Mouse (Mus musculus) heart, embryonic 16.5 days (tissue): ENCODE data around the gene Fat3. TPM values are rescaled to one million over a fixed set of nuclear protein-coding genes. Genes with fewer than 3 reads are reported as not detected.

Experiments
- ATAC-seq: fragments of 200-750 bp; cut with Nextera tagmentation; replicated peaks from 2 replicates; pipeline ENCODE4 v1.8.0; 2017; ENCODE audit warnings: moderate number of reproducible peaks; ENCODE audit not compliant: insufficient read depth, low FRiP score; ENCODE audit errors: extremely low read depth
- H3K27ac ChIP-seq: fragments of 300-500 bp; sonication (generic); 2 replicates; pipeline ENCODE4 v1.5.1; 2014; ENCODE audit warnings: mild to moderate bottlenecking, low read length, control low read depth, moderate library complexity
- H3K27me3 ChIP-seq: fragments of 300-500 bp; sonication (generic); 2 replicates; pipeline ENCODE4 v1.6.1; 2014; ENCODE audit warnings: low read length, mixed read lengths; ENCODE audit not compliant: control insufficient read depth, insufficient read depth
- H3K36me3 ChIP-seq: fragments of 300-500 bp; sonication (generic); 2 replicates; pipeline ENCODE4 v1.6.1; 2014; ENCODE audit not compliant: control insufficient read depth, insufficient read depth
- H3K4me1 ChIP-seq: fragments of 300-500 bp; sonication (generic); 2 replicates; pipeline ENCODE4 v1.6.1; 2014; ENCODE audit warnings: low read length, mixed read lengths; ENCODE audit not compliant: control insufficient read depth, insufficient read depth
- H3K4me2 ChIP-seq: fragments of 300-500 bp; sonication (generic); 2 replicates; pipeline ENCODE4 v1.6.1; 2014; ENCODE audit warnings: low read depth, mild to moderate bottlenecking, control low read depth, low read length
- H3K4me3 ChIP-seq: fragments of 300-500 bp; sonication (generic); 2 replicates; pipeline ENCODE4 v1.5.1; 2014; ENCODE audit warnings: mild to moderate bottlenecking, control low read depth, low read length
- H3K9ac ChIP-seq: fragments of 300-500 bp; sonication (generic); 2 replicates; pipeline ENCODE4 v1.6.1; 2014; ENCODE audit warnings: low read length, control low read depth
- H3K9me3 ChIP-seq: fragments of 300-500 bp; sonication (generic); replicated peaks from 2 replicates; pipeline ENCODE4 v1.6.1; 2016; ENCODE audit warnings: low read length; ENCODE audit not compliant: control insufficient read depth
- WGBS: fragments of 180-500 bp; shearing (Covaris S2); extraction: QIAGEN DNeasy Blood & Tissue Kit; methylation state at CpG from one replicate; pipeline ENCODE4 v1.1.7; 2014; 5-methylcytosine and 5-hydroxymethylcytosine counted together
- polyA plus RNA-seq: library from polyadenylated mRNA; unstranded; fragments of >200 nt; fragmentation: Nextera tagmentation; extraction: Ambion mirVana; gene quantifications from 2 replicates; pipeline ENCODE4 v1.2.1, GENCODE M21; 2015

The Fat3 gene
- polyA plus RNA-seq, 1 experiment from 2014 or later, result 0.76 TPM

DNA sequence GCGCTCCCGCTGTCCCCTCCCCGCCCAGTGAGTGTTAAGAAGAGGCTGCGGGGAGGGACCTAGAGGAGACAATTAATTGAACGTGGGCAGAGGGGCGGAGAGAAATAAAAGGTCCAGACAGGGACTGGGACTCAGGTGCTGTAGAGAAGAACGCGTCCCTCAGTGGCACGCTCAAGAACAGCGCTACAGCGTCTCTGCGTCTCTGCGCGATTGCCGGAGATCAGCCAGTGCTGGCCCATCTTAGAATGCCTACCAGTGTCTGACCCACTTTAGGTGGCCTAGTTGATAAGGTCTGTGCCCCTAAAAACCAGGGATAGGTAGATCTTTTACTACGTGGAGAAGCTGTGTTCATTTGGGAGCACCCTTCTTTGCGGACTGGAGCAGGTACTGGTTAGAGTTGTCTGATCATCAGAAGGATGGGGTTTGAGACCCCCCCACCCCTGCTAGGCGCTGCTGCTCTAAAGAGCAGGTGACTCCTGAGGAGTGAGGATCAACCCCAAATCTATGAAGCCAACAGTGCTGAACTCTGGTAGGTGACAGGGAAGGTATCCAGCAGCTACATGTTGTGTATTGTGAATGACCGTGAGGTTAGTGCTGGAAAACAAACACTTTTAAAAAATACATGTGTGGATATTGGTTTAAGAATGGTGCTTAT, 626.5 kb downstream of the Fat3 start, which contains the start of gene Mtnr1b:
Mtnr1b (minus strand) TSS at position 51 of the 655 bp plus-strand sequence.
- ATAC-seq, result no peak
- Histone ChIP-seq H3K4me3 (no peak within 1 kb of the TSS), H3K9ac (no peak within 1 kb of the TSS), H3K9me3 (no peaks in the 10 kb centered on the region), H3K4me2 (no peak within 1 kb of the TSS), H3K4me1 (no peaks in the 10 kb centered on the region), H3K27ac (no peak within 1 kb of the TSS), H3K36me3 (no peaks in the 10 kb centered on the region), H3K27me3 (peaks cover 17% of the 10 kb centered on the region)
- WGBS, result 44% methylated on average over 19 of the region's 19 CpGs

- Histone ChIP-seq H3K4me1 (no peaks in the 10 kb centered on the region), H3K9ac (no peak overlapping the region), H3K4me2 (no peak overlapping the region), H3K36me3 (no peaks in the 10 kb centered on the region), H3K27ac (no peak overlapping the region), H3K4me3 (no peak overlapping the region), H3K27me3 (peaks cover 17% of the 10 kb centered on the region), H3K9me3 (no peaks in the 10 kb centered on the region)
- WGBS, result 41% methylated on average over 4 of the region's 4 CpGs
- ATAC-seq, result no peak
Observed at GRCm38 (mm10) chr9:15870013-15870412, 631.1 kb downstream of the Fat3 start.

DNA sequence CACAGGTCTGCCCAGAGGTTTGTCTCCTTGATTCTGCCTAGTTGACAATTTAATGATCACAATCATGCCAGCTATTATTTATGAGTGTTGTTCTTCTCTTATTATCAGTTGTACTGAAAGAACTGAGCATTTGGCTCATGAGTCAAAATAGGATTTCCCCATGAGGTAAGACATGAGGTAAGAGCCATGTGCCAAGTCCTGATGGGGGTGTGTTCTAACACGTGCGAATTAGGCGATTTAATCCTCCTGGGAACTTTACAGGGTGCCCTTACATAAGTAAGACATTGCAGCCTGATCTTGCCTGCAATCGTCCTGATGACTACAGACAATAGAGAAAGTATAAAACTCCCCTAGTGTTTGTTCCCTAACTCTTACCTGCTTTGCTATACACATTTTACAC, 631.6 kb downstream of the Fat3 start:
- no peaks in the 10 kb centered on the region for H3K4me1 ChIP-seq
- H3K36me3 ChIP-seq, result no peaks in the 10 kb centered on the region
- no peaks in the 10 kb centered on the region for H3K9me3 ChIP-seq
- WGBS, result 70% methylated on average over 4 of the region's 4 CpGs
- no peak overlapping the region for H3K9ac ChIP-seq
- no peak overlapping the region for H3K4me3 ChIP-seq
- no peak for ATAC-seq
- peaks cover 12% of the 10 kb centered on the region for H3K27me3 ChIP-seq
- H3K4me2 ChIP-seq, result no peak overlapping the region
- no peak overlapping the region for H3K27ac ChIP-seq

DNA sequence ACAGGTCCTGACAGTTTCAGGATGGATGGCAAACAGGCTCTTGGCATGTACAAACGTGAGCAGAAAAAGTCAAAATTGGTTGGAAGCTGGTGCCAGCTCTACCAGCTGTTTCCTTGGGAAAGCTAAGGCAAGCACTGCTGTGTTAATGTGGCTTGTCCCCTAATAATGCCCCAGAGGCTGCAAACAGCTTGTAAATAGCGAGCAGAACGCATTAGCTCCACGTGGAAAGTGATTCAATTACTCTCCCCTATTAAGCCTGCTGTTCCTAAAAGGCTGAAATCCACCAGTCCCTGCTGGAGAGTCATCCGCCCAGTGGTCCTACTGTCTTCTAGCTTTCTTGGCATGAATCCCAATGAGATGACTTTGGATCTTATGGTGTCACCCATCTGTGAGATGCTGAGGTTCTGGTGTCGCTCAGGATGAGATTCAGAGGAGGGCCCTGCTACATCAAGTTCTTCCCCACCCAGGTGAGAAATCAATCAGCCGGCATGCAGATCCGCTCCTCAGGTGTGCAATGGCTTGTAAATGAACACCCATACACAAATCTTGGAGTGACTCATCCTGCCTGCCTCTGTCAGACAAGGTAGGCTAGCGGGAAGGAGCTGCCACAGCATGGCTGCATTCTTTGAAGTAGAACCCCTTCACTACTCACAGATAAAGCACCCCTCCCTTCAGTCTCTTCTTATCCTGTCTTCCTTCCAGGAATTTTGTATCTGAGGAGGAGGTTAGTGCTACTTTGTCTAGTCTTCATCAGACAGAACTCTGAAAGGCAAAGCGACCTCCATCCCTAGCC, 634.6 kb downstream of the Fat3 start:
- H3K27me3 ChIP-seq, result no peaks in the 10 kb centered on the region

GRCm38 (mm10) chr9:15861402-15861801, 639.7 kb downstream of the Fat3 start:
- Histone ChIP-seq H3K4me2 (no peak overlapping the region), H3K9ac (no peak overlapping the region), H3K9me3 (no peaks in the 10 kb centered on the region), H3K27me3 (no peaks in the 10 kb centered on the region), H3K27ac (no peak overlapping the region), H3K36me3 (no peaks in the 10 kb centered on the region), H3K4me3 (no peak overlapping the region), H3K4me1 (peaks cover 4% of the 10 kb centered on the region; the same call in 1 of the 2 replicates)
- peak; percentile 63; the same call in 1 of the 2 replicates for ATAC-seq
- 36% methylated on average over 5 of the region's 5 CpGs for whole genome bisulfite sequencing

More for the DNA sequence above, 634.6 kb downstream of the Fat3 start:
- no peaks in the 10 kb centered on the region for H3K36me3 ChIP-seq
- H3K4me2 ChIP-seq, result no peak overlapping the region
- no peak overlapping the region for H3K4me3 ChIP-seq
- no peaks in the 10 kb centered on the region for H3K9me3 ChIP-seq
- WGBS, result 71% methylated on average over 10 of the region's 10 CpGs
- no peak overlapping the region for H3K27ac ChIP-seq
- no peak for ATAC-seq
- H3K9ac ChIP-seq, result no peak overlapping the region
- peaks cover under 1% of the 10 kb centered on the region; the same call in 1 of the 2 replicates for H3K4me1 ChIP-seq
